In the genomic region with DNA sequence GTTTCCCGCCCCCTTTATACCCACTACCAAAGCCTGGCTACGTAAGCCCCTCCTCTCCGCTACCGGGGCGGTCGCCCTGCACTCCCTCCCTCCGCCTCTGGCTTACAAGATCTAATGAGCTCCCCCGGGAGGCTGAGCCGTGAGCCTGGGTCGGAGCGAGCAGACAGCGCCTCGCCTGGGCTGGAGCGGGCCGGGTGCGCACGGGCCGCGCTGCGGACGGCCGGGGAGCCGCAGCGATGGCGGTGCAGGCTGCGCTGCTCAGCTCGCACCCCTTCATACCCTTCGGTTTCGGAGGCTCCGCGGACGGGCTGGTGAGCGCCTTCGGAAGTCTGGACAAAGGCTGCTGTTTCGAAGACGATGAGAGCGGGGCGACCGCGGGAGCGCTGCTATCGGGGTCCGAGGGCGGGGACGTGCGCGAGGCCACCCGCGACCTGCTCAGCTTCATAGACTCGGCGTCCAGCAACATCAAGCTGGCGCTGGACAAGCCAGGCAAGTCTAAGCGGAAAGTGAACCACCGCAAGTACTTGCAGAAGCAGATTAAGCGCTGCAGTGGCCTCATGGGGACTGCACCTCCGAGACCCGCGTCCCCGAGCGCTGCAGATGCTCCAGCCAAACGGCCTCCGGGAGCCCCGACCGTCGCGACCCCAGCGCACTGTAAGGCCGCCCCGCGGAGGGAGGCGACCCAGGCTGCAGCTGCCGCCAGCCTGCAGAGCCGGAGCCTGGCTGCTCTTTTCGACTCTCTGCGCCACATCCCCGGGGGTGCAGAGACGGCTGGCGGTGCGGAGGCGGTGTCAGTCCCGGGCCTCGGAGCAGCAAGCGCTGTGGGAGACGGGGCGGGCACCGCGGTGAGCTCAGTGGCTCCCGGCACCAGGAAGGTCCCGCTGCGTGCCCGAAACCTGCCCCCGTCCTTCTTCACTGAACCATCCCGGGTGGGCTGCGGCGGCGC, we compare ENCODE assay signal across 8 mouse cellular contexts. TPM values are rescaled to one million over a fixed set of nuclear protein-coding genes. Genes with fewer than 3 reads are reported as not detected.
DNase-seq lines count a peak whose midpoint lies in the region; ATAC-seq and TF ChIP-seq lines count a peak whose summit lies in the region.

A gene (plus strand): TSS at position 81 of the 946 bp plus-strand sequence.

- H3K9me3 ChIP-seq in forebrain, embryonic 13.5 days (replicated peaks), result no peaks in the 10 kb centered on the region
- H3K9me3 ChIP-seq in heart, embryonic 16.5 days (replicated peaks; ENCODE audit: control insufficient read depth, low read length), result no peaks in the 10 kb centered on the region
- no peaks in the 10 kb centered on the region for H3K9me3 ChIP-seq in liver, embryonic 14.5 days (ENCODE audit: control insufficient read depth, low read length)
- H3K9me3 ChIP-seq in neural tube, embryonic 12.5 days, result no peaks in the 10 kb centered on the region

- H3K79me3 ChIP-seq in C2C12 (ENCODE audit: low read depth), result no peaks in the 10 kb centered on the region

- under 1% methylated on average over 88 of the region's 96 CpGs for WGBS in forebrain, embryonic 13.5 days
- WGBS in heart, embryonic 16.5 days, result under 1% methylated on average over 95 of the region's 96 CpGs
- under 1% methylated on average over 96 of the region's 96 CpGs for WGBS in liver, embryonic 14.5 days (ENCODE audit: insufficient replicate concordance)
- WGBS in neural tube, embryonic 12.5 days, result under 1% methylated on average over 96 of the region's 96 CpGs

- H3K27ac ChIP-seq in forebrain, embryonic 13.5 days, result peak within 1 kb of the TSS; percentile 85
- H3K27ac ChIP-seq in heart, embryonic 16.5 days (ENCODE audit: low read length), result peak within 1 kb of the TSS; percentile 59
- no peak within 1 kb of the TSS for H3K27ac ChIP-seq in liver, embryonic 14.5 days
- peak within 1 kb of the TSS; percentile 74 for H3K27ac ChIP-seq in neural tube, embryonic 12.5 days

- no peak for TF ChIP-seq EP300 in liver, embryonic 14.5 days (IDR thresholded peaks at IDR 0.05; ENCODE audit: low read depth)

- peak; percentile 55 for DNase-seq in c-Kit-positive CD71-negative TER-119-negative erythroid progenitor cells, embryonic 14.5 days (ENCODE audit: low read depth)
- peak; percentile 72 for DNase-seq in layer of hippocampus, adult 11-12 months (ENCODE audit: low spot score)
- DNase-seq in liver, embryonic 14.5 days (ENCODE audit: low read depth in 3 of 3, low spot score in 3 of 3), result no peak
- peak; percentile 71 for DNase-seq in yolk sac, embryonic 10.5 days (ENCODE audit: low spot score)

- no peak within 1 kb of the TSS for H3K4me3 ChIP-seq in C2C12 (ENCODE audit: insufficient read depth, poor library complexity, severe bottlenecking)
- H3K4me3 ChIP-seq in forebrain, embryonic 13.5 days, result peak within 1 kb of the TSS; percentile 85
- H3K4me3 ChIP-seq in heart, embryonic 16.5 days (ENCODE audit: low read length), result peak within 1 kb of the TSS; percentile 71
- H3K4me3 ChIP-seq in liver, embryonic 14.5 days (ENCODE audit: insufficient read depth in 1 of 2, low read depth in 2 of 2, low read length in 2 of 2), result peak within 1 kb of the TSS; percentile 18
- peak within 1 kb of the TSS; percentile 91 for H3K4me3 ChIP-seq in neural tube, embryonic 12.5 days

- H3K9ac ChIP-seq in forebrain, embryonic 13.5 days, result peak within 1 kb of the TSS; percentile 93
- peak within 1 kb of the TSS; percentile 70 for H3K9ac ChIP-seq in heart, embryonic 16.5 days (ENCODE audit: low read length)
- no peak within 1 kb of the TSS for H3K9ac ChIP-seq in liver, embryonic 14.5 days (replicated peaks)
- peak within 1 kb of the TSS; percentile 94 for H3K9ac ChIP-seq in neural tube, embryonic 12.5 days

- no peaks in the 10 kb centered on the region for H3K79me2 ChIP-seq in C2C12 (ENCODE audit: control insufficient read depth, insufficient read depth)

- peak within 1 kb of the TSS; percentile 86 for H3K4me2 ChIP-seq in forebrain, embryonic 13.5 days
- peak within 1 kb of the TSS; percentile 91 for H3K4me2 ChIP-seq in heart, embryonic 16.5 days (ENCODE audit: low read depth, low read length)
- H3K4me2 ChIP-seq in liver, embryonic 14.5 days (ENCODE audit: low read depth), result peak within 1 kb of the TSS; percentile 59
- peak within 1 kb of the TSS; percentile 57 for H3K4me2 ChIP-seq in neural tube, embryonic 12.5 days (replicated peaks)

- peak; percentile 10 for TF ChIP-seq CTCF in C2C12 (IDR thresholded peaks at IDR 0.05; ENCODE audit: control insufficient read depth, insufficient read depth, insufficient read length)
- TF ChIP-seq CTCF in liver, embryonic 14.5 days (IDR thresholded peaks at IDR 0.05; ENCODE audit: low read depth), result no peak

- H3ac ChIP-seq in C2C12 (ENCODE audit: control insufficient read depth, insufficient read length, low read depth), result no peak within 1 kb of the TSS

- ATAC-seq in forebrain, embryonic 13.5 days, result peak; percentile 96
- ATAC-seq in heart, embryonic 16.5 days (replicated peaks; ENCODE audit: extremely low read depth, insufficient read depth, low FRiP score), result peak; percentile 89
- ATAC-seq in liver, embryonic 14.5 days (ENCODE audit: insufficient read depth), result peak; percentile 43; the same call in 1 of the 2 replicates
- ATAC-seq in neural tube, embryonic 12.5 days (ENCODE audit: low FRiP score, low read depth), result peak; percentile 96

- peaks cover 47% of the 10 kb centered on the region for H3K4me1 ChIP-seq in forebrain, embryonic 13.5 days
- H3K4me1 ChIP-seq in heart, embryonic 16.5 days (ENCODE audit: control insufficient read depth, insufficient read depth, low read length), result peaks cover 4% of the 10 kb centered on the region; the same call in 1 of the 2 replicates
- no peaks in the 10 kb centered on the region for H3K4me1 ChIP-seq in liver, embryonic 14.5 days (replicated peaks; ENCODE audit: control insufficient read depth in 2 of 2, insufficient read depth in 2 of 2, low read length in 1 of 2)
- H3K4me1 ChIP-seq in neural tube, embryonic 12.5 days, result peaks cover 31% of the 10 kb centered on the region

- H3K36me3 ChIP-seq in C2C12 (ENCODE audit: control insufficient read depth, insufficient read depth), result no peaks in the 10 kb centered on the region
- no peaks in the 10 kb centered on the region for H3K36me3 ChIP-seq in forebrain, embryonic 13.5 days (ENCODE audit: poor library complexity, severe bottlenecking)
- no peaks in the 10 kb centered on the region for H3K36me3 ChIP-seq in heart, embryonic 16.5 days (ENCODE audit: control insufficient read depth, insufficient read depth)
- H3K36me3 ChIP-seq in liver, embryonic 14.5 days (replicated peaks; ENCODE audit: control insufficient read depth, insufficient read depth, low read depth), result no peaks in the 10 kb centered on the region
- H3K36me3 ChIP-seq in neural tube, embryonic 12.5 days, result no peaks in the 10 kb centered on the region

- peaks cover 14% of the 10 kb centered on the region for H3K27me3 ChIP-seq in C2C12 (ENCODE audit: control insufficient read depth, insufficient read depth, insufficient read length)
- 0 out of 2 replicates have a peak, but pooled peaks cover 3% of the 10 kb centered on the region for H3K27me3 ChIP-seq in forebrain, embryonic 13.5 days
- H3K27me3 ChIP-seq in heart, embryonic 16.5 days (ENCODE audit: control insufficient read depth, insufficient read depth, low read length), result peaks cover 35% of the 10 kb centered on the region
- peaks cover 30% of the 10 kb centered on the region for H3K27me3 ChIP-seq in liver, embryonic 14.5 days (ENCODE audit: control insufficient read depth, insufficient read depth, low read length)
- H3K27me3 ChIP-seq in neural tube, embryonic 12.5 days (replicated peaks), result no peaks in the 10 kb centered on the region

TF ChIP-seq in C2C12, 6 proteins besides CTCF, POLR2A, EP300 and RAD21:
- TF ChIP-seq FOSL1 (IDR thresholded peaks at IDR 0.05; ENCODE audit: insufficient read depth, low read length, poor library complexity, severe bottlenecking) (no peak), USF1 (IDR thresholded peaks at IDR 0.05; ENCODE audit: low read depth) (no peak), MAX (IDR thresholded peaks at IDR 0.05) (no peak)

RNA-seq across cellular contexts. Expression of the gene that starts here (rescaled TPM):
- 0.66 TPM for polyA plus RNA-seq in C2C12 (2012; fragmentation: generic; extraction: Trizol)
- 24.1 and 28.2 TPM in 2 replicates for polyA plus RNA-seq in forebrain, embryonic 13.5 days (2015; fragmentation: Nextera tagmentation; extraction: Ambion mirVana)
- polyA plus RNA-seq in heart, embryonic 16.5 days (2015; fragmentation: Nextera tagmentation; extraction: Ambion mirVana), result 3.2 and 3.9 TPM in 2 replicates
- polyA plus RNA-seq in liver, embryonic 14.5 days (2012; rRNA removed), result 0.06 TPM in 2 replicates
- not detected in 2 replicates for polyA plus RNA-seq in liver, embryonic 14.5 days (2014; fragmentation: Nextera tagmentation; extraction: Ambion mirVana)
- 76.3 and 79.6 TPM in 2 replicates for polyA plus RNA-seq in neural tube, embryonic 12.5 days (2016; fragmentation: Nextera tagmentation; extraction: Ambion mirVana)

Comparison
In these comparisons a context has a peak if more than half of its experiments do, and no peak if none do; other contexts are left out.
1. Peak in ATAC-seq, H3K4me3 ChIP-seq and H3K4me2 ChIP-seq in liver, embryonic 14.5 days; RNA of the gene not detected or under 1 TPM.
2. DNase-seq: peak in c-Kit-positive CD71-negative TER-119-negative erythroid progenitor cells, embryonic 14.5 days (single experiment), layer of hippocampus, adult 11-12 months (single experiment) and yolk sac, embryonic 10.5 days (single experiment); none in liver, embryonic 14.5 days (0 of 3).
3. ATAC-seq: peak in every context shown above with its lines; median percentile 96 in forebrain, embryonic 13.5 days; 96 in neural tube, embryonic 12.5 days; 89 in heart, embryonic 16.5 days; 43 in liver, embryonic 14.5 days.
4. Peak in every context shown above with its lines, with median percentiles within 50 percentile points of each other: H3K4me2 ChIP-seq.